Mouse (Mus musculus): ENCODE results near the gene Larp1. TPM values are rescaled to one million over a fixed set of nuclear protein-coding genes. Genes with fewer than 3 reads are reported as not detected.
A peak's percentile ranks its signal among the peaks of the same experiment; 100 is the strongest.
"Not testable (repeated sequence)": the region's sequence is repeated elsewhere in the genome, so short reads cannot be mapped to it uniquely, and the experiment has no call there.

Larp1 gene
- polyA plus RNA-seq, 1 experiment from 2014 or later: 25.2 TPM

DNA sequence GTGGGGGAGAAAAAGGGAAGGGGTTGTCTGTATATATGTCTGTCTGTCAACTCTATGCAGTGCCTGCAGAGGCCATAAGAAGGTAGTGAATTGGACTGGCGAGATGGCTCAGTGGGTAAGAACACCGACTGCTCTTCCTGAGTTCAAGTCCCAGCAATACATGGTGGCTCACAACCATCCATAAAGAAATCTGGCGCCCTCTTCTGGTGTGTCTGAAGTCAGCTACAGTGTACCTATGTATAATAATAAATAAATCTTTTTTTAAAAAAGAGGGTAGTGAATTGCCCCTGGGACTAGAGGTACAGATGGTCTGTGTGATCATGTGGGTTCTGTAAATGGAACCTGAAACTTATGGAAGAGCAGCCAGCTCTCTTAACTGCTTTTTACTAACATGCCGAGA, 37.6 kb downstream of the Larp1 start:
- Histone ChIP-seq H3K9me3 (ENCODE audit: control insufficient read depth, low read length) (no peaks in the 10 kb centered on the region), H3K4me2 (ENCODE audit: low read length) (no peak overlapping the region), H3K4me3 (ENCODE audit: low read depth, low read length) (no peak overlapping the region), H3K4me1 (replicated peaks; ENCODE audit: control insufficient read depth, insufficient read depth, low read length) (no peaks in the 10 kb centered on the region), H3K9ac (ENCODE audit: low read length) (no peak overlapping the region), H3K27me3 (replicated peaks; ENCODE audit: control insufficient read depth, insufficient read depth, low read length) (no peaks in the 10 kb centered on the region), H3K36me3 (ENCODE audit: control insufficient read depth, insufficient read depth, low read length) (peaks cover 87% of the 10 kb centered on the region), H3K27ac (ENCODE audit: low read depth) (no peak overlapping the region)
- DNase-seq (ENCODE audit: low spot score) (no peak), ATAC-seq (replicated peaks; ENCODE audit: low FRiP score, low TSS enrichment, low read depth) (no peak)
- WGBS: 86% methylated on average over 4 of the region's 4 CpGs

DNA sequence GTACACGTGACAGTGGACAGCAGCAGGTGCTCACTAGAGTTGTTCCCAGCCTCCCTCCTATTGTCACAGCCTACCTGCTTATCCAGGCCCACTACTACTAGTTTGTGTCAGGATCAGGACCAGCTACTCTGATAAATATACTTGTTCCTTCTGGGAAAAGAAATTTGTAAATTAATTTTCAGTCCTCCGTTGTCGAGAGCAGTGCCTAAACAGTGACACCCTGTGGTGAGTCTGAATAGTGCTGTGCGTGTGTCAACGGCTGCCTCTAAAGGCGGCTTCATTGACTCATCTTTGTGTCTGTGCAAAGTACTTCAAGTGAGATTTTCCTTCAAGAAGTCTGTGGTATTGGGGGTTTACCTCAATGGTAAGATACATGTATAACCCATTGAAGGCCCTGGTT, 48.6 kb downstream of the Larp1 start:
- no peak overlapping the region for H3K9ac ChIP-seq (ENCODE audit: low read length)
- H3K9me3 ChIP-seq (ENCODE audit: control insufficient read depth, low read length): no peaks in the 10 kb centered on the region
- no peak; the same call in 1 of the 2 replicates for ATAC-seq (replicated peaks; ENCODE audit: low FRiP score, low TSS enrichment, low read depth)
- DNase-seq (ENCODE audit: low spot score): peak; percentile 73
- H3K4me2 ChIP-seq (ENCODE audit: low read length): no peak overlapping the region
- H3K4me3 ChIP-seq (ENCODE audit: low read depth, low read length): no peak overlapping the region
- H3K4me1 ChIP-seq (replicated peaks; ENCODE audit: control insufficient read depth, insufficient read depth, low read length): no peaks in the 10 kb centered on the region
- peaks cover 80% of the 10 kb centered on the region for H3K36me3 ChIP-seq (ENCODE audit: control insufficient read depth, insufficient read depth, low read length)
- H3K27ac ChIP-seq (ENCODE audit: low read depth): no peak overlapping the region
- WGBS: 49% methylated on average over 6 of the region's 6 CpGs
- H3K27me3 ChIP-seq (replicated peaks; ENCODE audit: control insufficient read depth, insufficient read depth, low read length): no peaks in the 10 kb centered on the region

- not testable (repeated sequence) for H3K4me2 ChIP-seq (ENCODE audit: low read length); H3K9me3 ChIP-seq (ENCODE audit: control insufficient read depth, low read length); H3K27ac ChIP-seq (ENCODE audit: low read depth); H3K4me3 ChIP-seq (ENCODE audit: low read depth, low read length); H3K9ac ChIP-seq (ENCODE audit: low read length); H3K27me3 ChIP-seq (replicated peaks; ENCODE audit: control insufficient read depth, insufficient read depth, low read length); DNase-seq (ENCODE audit: low spot score); H3K4me1 ChIP-seq (replicated peaks; ENCODE audit: control insufficient read depth, insufficient read depth, low read length)
- 94% methylated on average over 7 of the region's 7 CpGs for WGBS
- peaks cover 57% of the 10 kb centered on the region for H3K36me3 ChIP-seq (ENCODE audit: control insufficient read depth, insufficient read depth, low read length)
- ATAC-seq (replicated peaks; ENCODE audit: low FRiP score, low TSS enrichment, low read depth): peak; percentile 44
These were observed 50.9 kb downstream of the Larp1 start for GRCm38 (mm10) chr11:58059752-58060151.

DNA sequence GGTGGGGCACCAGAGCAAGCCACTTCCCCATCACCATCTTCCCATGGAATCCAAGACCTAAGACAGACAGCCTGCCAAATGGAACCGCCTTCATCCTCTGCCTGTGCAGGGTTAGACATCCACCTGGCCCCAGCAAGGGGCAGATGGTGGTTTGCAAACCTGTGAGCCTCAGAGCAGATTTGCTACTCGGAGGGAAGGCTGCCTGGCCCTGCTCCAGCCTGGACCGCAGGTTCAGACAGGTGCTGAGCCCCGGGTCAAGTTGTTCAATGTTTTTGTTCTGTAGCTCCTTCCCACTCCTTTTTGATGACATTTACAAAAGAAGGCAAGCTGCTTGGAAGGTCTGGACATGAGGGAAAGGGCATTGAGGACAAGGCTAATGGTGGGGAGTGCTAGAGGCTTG, 52.4 kb downstream of the Larp1 start:
- H3K4me1 ChIP-seq (replicated peaks; ENCODE audit: control insufficient read depth, insufficient read depth, low read length); H3K9me3 ChIP-seq (ENCODE audit: control insufficient read depth, low read length); H3K4me2 ChIP-seq (ENCODE audit: low read length); DNase-seq (ENCODE audit: low spot score); ATAC-seq (replicated peaks; ENCODE audit: low FRiP score, low TSS enrichment, low read depth); H3K4me3 ChIP-seq (ENCODE audit: low read depth, low read length); H3K27ac ChIP-seq (ENCODE audit: low read depth); H3K27me3 ChIP-seq (replicated peaks; ENCODE audit: control insufficient read depth, insufficient read depth, low read length); H3K9ac ChIP-seq (ENCODE audit: low read length): not testable (repeated sequence)
- 83% methylated on average over 3 of the region's 4 CpGs for WGBS
- H3K36me3 ChIP-seq (ENCODE audit: control insufficient read depth, insufficient read depth, low read length): peaks cover 43% of the 10 kb centered on the region

- Histone ChIP-seq H3K4me1 (replicated peaks; ENCODE audit: control insufficient read depth, insufficient read depth, low read length) (no peaks in the 10 kb centered on the region; the same call in 1 of the 2 replicates), H3K9me3 (ENCODE audit: control insufficient read depth, low read length) (no peaks in the 10 kb centered on the region), H3K9ac (ENCODE audit: low read length) (no peak overlapping the region), H3K4me2 (ENCODE audit: low read length) (no peak overlapping the region), H3K27ac (ENCODE audit: low read depth) (no peak overlapping the region), H3K4me3 (ENCODE audit: low read depth, low read length) (no peak overlapping the region), H3K36me3 (ENCODE audit: control insufficient read depth, insufficient read depth, low read length) (peaks cover 31% of the 10 kb centered on the region), H3K27me3 (replicated peaks; ENCODE audit: control insufficient read depth, insufficient read depth, low read length) (no peaks in the 10 kb centered on the region)
- 87% methylated on average over 4 of the region's 4 CpGs for WGBS
- DNase-seq (ENCODE audit: low spot score): no peak
- ATAC-seq (replicated peaks; ENCODE audit: low FRiP score, low TSS enrichment, low read depth): no peak
These were observed 53.7 kb downstream of the Larp1 start for GRCm38 (mm10) chr11:58062586-58062985.

GRCm38 (mm10) chr11:58065025-58065424, 56.2 kb downstream of the Larp1 start:
- H3K9me3 ChIP-seq (ENCODE audit: control insufficient read depth, low read length): no peaks in the 10 kb centered on the region
- DNase-seq (ENCODE audit: low spot score) (no peak), ATAC-seq (replicated peaks; ENCODE audit: low FRiP score, low TSS enrichment, low read depth) (no peak)
- no peak overlapping the region for H3K27ac ChIP-seq (ENCODE audit: low read depth)
- no peaks in the 10 kb centered on the region for H3K27me3 ChIP-seq (replicated peaks; ENCODE audit: control insufficient read depth, insufficient read depth, low read length)
- WGBS: 86% methylated on average over 4 of the region's 4 CpGs
- peaks cover 10% of the 10 kb centered on the region for H3K36me3 ChIP-seq (ENCODE audit: control insufficient read depth, insufficient read depth, low read length)
- no peak overlapping the region for H3K4me3 ChIP-seq (ENCODE audit: low read depth, low read length)
- H3K4me2 ChIP-seq (ENCODE audit: low read length): no peak overlapping the region
- no peaks in the 10 kb centered on the region; the same call in 1 of the 2 replicates for H3K4me1 ChIP-seq (replicated peaks; ENCODE audit: control insufficient read depth, insufficient read depth, low read length)
- no peak overlapping the region for H3K9ac ChIP-seq (ENCODE audit: low read length)

DNA sequence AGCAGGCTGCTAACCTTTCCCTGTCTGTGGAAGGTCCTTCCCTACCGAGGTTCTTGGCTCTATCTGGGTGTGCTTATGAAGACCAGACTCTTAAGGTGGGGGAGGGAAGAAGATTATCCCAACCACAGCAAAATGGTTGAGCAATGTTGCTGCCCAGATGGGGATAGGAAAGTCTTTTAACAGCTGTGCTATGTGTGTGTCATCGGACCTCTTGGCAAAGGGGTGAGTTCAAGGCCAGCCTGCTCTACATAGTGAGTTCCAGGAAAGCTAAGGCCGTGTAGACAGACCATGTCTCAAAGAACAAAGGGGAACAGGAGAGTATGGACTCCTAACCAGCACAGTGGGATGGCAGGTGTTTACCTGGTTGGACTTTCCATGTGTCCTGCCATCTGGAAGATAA, 64.1 kb downstream of the Larp1 start:
- Histone ChIP-seq H3K4me1 (replicated peaks; ENCODE audit: control insufficient read depth, insufficient read depth, low read length) (no peaks in the 10 kb centered on the region), H3K27me3 (replicated peaks; ENCODE audit: control insufficient read depth, insufficient read depth, low read length) (no peaks in the 10 kb centered on the region), H3K36me3 (ENCODE audit: control insufficient read depth, insufficient read depth, low read length) (no peaks in the 10 kb centered on the region), H3K4me2 (ENCODE audit: low read length) (no peak overlapping the region), H3K9me3 (ENCODE audit: control insufficient read depth, low read length) (no peaks in the 10 kb centered on the region), H3K27ac (ENCODE audit: low read depth) (no peak overlapping the region), H3K4me3 (ENCODE audit: low read depth, low read length) (no peak overlapping the region), H3K9ac (ENCODE audit: low read length) (no peak overlapping the region)
- 70% methylated on average over 3 of the region's 3 CpGs for WGBS
- ATAC-seq (replicated peaks; ENCODE audit: low FRiP score, low TSS enrichment, low read depth) (no peak), DNase-seq (ENCODE audit: low spot score) (no peak)

DNA sequence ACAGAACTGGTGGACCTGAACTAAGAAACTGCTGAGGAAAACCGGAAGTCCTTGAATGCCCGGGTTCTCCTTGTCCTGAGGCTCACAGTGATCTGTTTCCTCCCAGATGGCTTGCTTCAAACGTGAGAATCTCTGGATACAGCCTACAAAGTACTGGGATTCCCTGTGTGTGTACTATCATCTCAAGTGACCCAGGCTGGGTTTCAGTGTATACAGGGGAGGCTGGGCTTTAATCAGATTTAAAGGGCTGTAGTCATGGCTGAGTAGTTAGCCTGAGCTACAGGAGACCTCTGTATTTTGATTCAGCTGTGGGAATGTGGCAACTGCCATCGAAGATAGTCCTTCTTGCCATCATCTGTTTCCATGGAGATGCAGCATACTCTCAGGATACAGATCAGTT, 68.4 kb downstream of the Larp1 start:
- 58% methylated on average over 4 of the region's 4 CpGs for WGBS

DNA sequence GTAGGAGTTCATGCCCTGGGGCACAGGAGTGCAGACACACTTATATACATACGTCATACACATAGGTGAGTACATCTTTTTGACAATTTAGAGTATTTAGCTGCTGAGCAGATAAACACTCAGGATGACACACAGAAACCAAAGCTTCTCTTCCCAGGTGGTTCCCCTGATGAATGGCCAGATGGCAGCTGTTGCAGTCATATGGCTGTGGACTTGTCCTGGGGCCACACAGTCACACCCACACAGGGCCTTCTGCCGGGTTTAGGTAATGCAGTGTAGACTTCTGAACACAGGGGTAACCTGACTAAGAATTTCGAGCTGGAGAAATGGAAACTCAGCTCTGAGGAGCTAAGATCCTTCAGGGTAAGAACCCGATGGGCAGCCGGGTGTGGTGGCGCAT, 72.9 kb downstream of the Larp1 start:
- Histone ChIP-seq H3K4me3 (ENCODE audit: low read depth, low read length) (no peak overlapping the region), H3K27ac (ENCODE audit: low read depth) (no peak overlapping the region), H3K4me1 (replicated peaks; ENCODE audit: control insufficient read depth, insufficient read depth, low read length) (no peaks in the 10 kb centered on the region), H3K27me3 (replicated peaks; ENCODE audit: control insufficient read depth, insufficient read depth, low read length) (no peaks in the 10 kb centered on the region), H3K4me2 (ENCODE audit: low read length) (no peak overlapping the region), H3K9me3 (ENCODE audit: control insufficient read depth, low read length) (no peaks in the 10 kb centered on the region), H3K9ac (ENCODE audit: low read length) (no peak overlapping the region), H3K36me3 (ENCODE audit: control insufficient read depth, insufficient read depth, low read length) (no peaks in the 10 kb centered on the region)
- DNase-seq (ENCODE audit: low spot score) (no peak), ATAC-seq (replicated peaks; ENCODE audit: low FRiP score, low TSS enrichment, low read depth) (no peak)
- 91% methylated on average over 6 of the region's 6 CpGs for WGBS

More for the DNA sequence above, 68.4 kb downstream of the Larp1 start:
- ATAC-seq (replicated peaks; ENCODE audit: low FRiP score, low TSS enrichment, low read depth): no peak
- Histone ChIP-seq H3K27me3 (replicated peaks; ENCODE audit: control insufficient read depth, insufficient read depth, low read length) (no peaks in the 10 kb centered on the region), H3K36me3 (ENCODE audit: control insufficient read depth, insufficient read depth, low read length) (no peaks in the 10 kb centered on the region), H3K4me3 (ENCODE audit: low read depth, low read length) (no peak overlapping the region), H3K4me2 (ENCODE audit: low read length) (no peak overlapping the region), H3K9me3 (ENCODE audit: control insufficient read depth, low read length) (no peaks in the 10 kb centered on the region), H3K27ac (ENCODE audit: low read depth) (no peak overlapping the region), H3K4me1 (replicated peaks; ENCODE audit: control insufficient read depth, insufficient read depth, low read length) (no peaks in the 10 kb centered on the region), H3K9ac (ENCODE audit: low read length) (no peak overlapping the region)
- no peak for DNase-seq (ENCODE audit: low spot score)
